Mouse (Mus musculus) right cerebral cortex, adult 2 months (tissue): Measurements from ENCODE around the gene Ctxn1.

ENCODE experiments used
- DNase-seq, 2 experiments: peaks; one replicate each; pipeline ENCODE4 v3.0.0; 2021 to 2022; ENCODE audit warnings: low spot score in 2 of 2

Gene Ctxn1

GRCm38 (mm10) chr8:4214006-4214980 is 44.8 kb downstream of the Ctxn1 start:
- no peak for DNase-seq

GRCm38 (mm10) chr8:4213210-4214005 is 45.7 kb downstream of the Ctxn1 start:
- peak in 1 of 2 experiments; percentile 22 for DNase-seq

DNA sequence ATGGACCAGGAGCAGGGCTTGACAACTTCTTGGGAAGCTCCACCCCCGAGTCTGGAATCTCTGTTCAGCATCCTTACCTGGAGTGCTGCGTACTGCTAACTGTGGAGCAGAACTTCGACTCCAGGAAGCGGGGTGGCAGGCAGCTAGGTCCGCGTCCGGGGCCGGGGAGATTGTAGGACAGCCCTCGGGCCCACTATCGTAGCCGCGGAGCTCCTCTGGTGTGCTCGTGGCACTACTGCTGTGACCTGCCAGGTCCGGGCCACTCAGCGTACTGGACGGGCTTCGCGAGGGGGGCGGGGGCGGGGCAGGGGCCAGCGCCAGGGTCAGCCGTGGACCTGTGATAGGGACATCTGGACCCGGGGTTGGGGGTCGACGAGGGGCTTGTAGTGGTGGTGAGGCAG is 46.3 kb downstream of the Ctxn1 start:
- DNase-seq: peak in 1 of 2 experiments; percentile 16

DNA sequence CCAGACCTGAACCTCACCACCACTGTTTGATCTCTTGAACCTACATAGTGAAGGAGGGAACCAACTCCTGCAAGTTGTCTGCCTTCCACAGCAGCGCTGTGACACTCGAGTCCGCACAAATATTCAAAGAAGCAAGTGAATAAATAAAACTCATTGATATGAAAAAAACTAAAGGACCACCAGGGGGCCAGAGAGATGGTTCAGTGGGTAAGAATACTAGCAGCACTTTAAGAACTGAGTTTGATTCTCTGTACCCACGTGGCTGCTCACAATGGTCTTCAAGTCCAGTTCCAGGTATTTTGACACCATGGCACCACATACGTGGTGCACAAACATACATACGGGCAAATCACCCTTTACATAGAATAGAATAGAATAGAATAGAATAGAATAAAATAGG is 48.0 kb downstream of the Ctxn1 start:
- DNase-seq: no peak
